Mouse (Mus musculus) megakaryocyte, embryonic 14.5 days (primary cell): ENCODE data around the gene Adig. TPM values are rescaled to one million over a fixed set of nuclear protein-coding genes. Genes with fewer than 3 reads are reported as not detected.

Source experiments
- H3K27me3 ChIP-seq: replicated peaks from 2 replicates; pipeline ENCODE3; 2012; ENCODE audit warnings: inconsistent platforms
- H3K36me3 ChIP-seq: replicated peaks from 2 replicates; pipeline ENCODE3; 2012; ENCODE audit warnings: low read length, inconsistent platforms, mixed read lengths
- H3K4me1 ChIP-seq: 2 replicates; pipeline ENCODE4 v1.6.1; 2012; ENCODE audit warnings: inconsistent platforms
- H3K4me3 ChIP-seq: replicated peaks from 2 replicates; pipeline ENCODE3; 2012; ENCODE audit warnings: moderate library complexity, mild to moderate bottlenecking, inconsistent platforms
- H3K9me3 ChIP-seq: 2 replicates; pipeline ENCODE4 v1.6.1; 2012; ENCODE audit warnings: inconsistent platforms
- FLI1 ChIP-seq: IDR thresholded peaks from 2 replicates; pipeline ENCODE4 v1.6.1; 2012; ENCODE audit warnings: low read length, inconsistent platforms, mixed read lengths
- GATA1 ChIP-seq: IDR thresholded peaks from 3 replicates; pipeline ENCODE4 v1.6.1; 2012; ENCODE audit warnings: mixed read lengths, low read length, inconsistent platforms, borderline replicate concordance
- polyA plus RNA-seq: library from polyadenylated mRNA; stranded (reverse); fragments of >175 nt; gene quantifications from 2 replicates; pipeline ENCODE4 v1.2.3, GENCODE M21; 2012; ENCODE audit warnings: low replicate concordance; ENCODE audit not compliant: insufficient read depth

Adig gene
- polyA plus RNA-seq: 0.37 TPM in 1 of 2 replicates, not detected in the other

DNA sequence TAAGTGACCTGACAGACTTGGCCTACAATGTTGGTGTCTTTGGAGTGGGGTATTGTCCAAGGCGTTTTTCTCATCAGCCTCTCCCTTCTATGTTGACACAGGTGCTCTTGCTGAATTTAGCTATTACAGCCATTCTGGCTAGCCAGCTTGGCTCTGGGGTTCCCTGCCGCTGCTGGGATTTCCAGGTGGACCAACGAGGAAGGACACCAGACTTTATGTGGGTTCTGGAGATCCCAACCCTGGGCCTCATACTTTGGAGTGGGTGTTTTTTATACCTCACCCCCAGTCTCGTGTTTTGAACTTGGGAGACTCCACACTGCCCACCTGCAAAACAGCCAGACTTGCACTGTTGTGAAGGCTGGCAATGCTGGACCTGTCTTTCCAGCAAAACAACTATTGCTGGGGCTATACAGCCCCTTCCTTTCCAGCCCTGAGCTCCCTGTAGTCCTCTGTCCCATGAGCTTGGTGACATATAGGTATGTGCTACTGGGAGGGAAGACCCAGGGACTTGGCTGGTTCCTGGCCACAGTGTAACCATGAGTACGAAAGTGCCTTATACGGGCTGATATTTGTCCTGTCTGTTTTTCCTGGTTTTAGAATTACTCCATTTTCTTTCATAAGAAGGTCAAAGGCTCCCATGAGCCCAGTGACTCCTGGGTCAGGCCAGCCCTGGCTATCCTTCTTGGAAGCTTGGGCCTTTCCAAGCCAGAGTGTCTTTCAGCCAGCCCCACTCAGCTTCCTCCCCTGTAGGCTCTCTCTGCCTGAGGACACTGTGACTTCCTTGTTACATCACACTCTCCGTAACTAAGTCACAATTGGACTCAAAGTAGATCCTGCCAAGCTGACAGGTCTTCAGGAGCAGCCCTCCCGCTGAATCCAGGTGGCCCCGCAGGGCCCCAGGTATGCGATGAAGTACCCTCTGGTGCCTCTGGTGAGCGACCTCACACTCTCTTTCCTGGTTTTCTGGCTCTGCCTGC is at the start of gene Adig:
Gene Adig (plus strand): TSS at position 777 of the 977 bp plus-strand sequence.
- no peak within 1 kb of the TSS for H3K4me3 ChIP-seq
- no peaks in the 10 kb centered on the region for H3K4me1 ChIP-seq
- peaks cover 33% of the 10 kb centered on the region for H3K36me3 ChIP-seq
- peaks cover 21% of the 10 kb centered on the region for H3K27me3 ChIP-seq
- H3K9me3 ChIP-seq: no peaks in the 10 kb centered on the region
- TF ChIP-seq FLI1: no peak
- TF ChIP-seq GATA1: no peak

DNA sequence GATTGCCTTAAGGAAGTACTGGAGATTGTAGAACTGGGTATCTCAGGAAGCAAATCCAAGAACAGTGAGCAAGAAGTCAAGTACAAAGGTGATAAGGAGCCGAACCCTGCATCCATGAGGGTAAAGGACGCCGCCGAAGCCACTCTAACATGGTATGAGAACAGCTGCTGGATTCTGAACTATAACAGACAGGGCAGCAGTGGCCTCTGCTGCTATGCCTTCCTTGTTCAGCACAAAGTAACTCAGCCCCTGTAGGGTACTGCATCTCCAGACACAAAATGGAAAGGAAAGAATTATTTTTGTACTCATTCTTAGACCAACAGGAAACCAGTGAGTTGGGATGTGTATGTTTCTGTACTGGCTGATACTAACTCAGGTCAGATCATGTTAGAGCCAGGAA is 46.0 kb upstream of the Adig start:
- H3K27me3 ChIP-seq: no peaks in the 10 kb centered on the region

DNA sequence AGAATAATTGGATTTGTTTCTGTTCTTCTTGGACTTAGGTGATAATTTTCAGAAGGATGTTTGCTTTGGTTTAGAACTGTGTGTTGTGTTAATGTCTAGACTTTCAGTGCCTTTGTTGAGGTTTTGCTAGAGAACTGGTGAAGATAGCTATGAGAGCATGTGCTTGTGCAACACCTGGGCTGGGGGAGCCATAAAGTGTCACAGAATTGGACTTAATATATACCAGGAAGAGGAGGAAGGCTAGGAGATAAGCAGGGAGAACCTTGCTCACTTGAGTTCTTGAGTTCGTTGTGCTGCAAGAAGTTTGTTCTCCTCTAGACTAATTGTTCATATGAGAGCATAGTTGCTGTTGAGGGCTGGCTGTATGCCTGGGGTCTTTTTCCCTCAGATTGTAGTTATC is 44.8 kb upstream of the Adig start:
- TF ChIP-seq FLI1: no peak
- no peak for TF ChIP-seq GATA1
- Histone ChIP-seq H3K9me3 (no peaks in the 10 kb centered on the region), H3K4me1 (peaks cover 15% of the 10 kb centered on the region; the same call in 1 of the 2 replicates), H3K36me3 (peaks cover 93% of the 10 kb centered on the region), H3K4me3 (no peak overlapping the region), H3K27me3 (no peaks in the 10 kb centered on the region)

More for the DNA sequence above, 46.0 kb upstream of the Adig start:
- no peak for TF ChIP-seq GATA1
- TF ChIP-seq FLI1: no peak
- H3K9me3 ChIP-seq: no peaks in the 10 kb centered on the region
- no peak overlapping the region for H3K4me3 ChIP-seq
- H3K36me3 ChIP-seq: peaks cover 93% of the 10 kb centered on the region
- H3K4me1 ChIP-seq: peaks cover 15% of the 10 kb centered on the region; the same call in 1 of the 2 replicates

DNA sequence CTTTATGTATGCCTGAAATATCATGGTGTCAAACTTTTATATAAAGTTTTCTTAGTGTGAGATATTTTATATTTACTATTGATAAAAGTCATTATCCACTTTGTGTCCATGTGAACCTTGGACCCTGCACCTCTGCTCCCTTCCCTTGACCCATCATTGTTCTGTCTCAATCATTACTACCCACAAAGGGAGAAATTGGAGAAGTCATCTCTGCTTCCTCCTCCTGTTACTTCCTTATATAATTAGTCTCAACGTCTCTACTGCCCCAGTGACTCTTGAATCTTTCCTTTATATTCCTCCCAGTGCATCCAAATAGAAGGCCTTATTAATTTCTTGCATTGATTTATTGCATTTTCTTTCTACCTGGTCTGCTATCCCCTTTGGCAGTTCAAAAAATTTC is 40.0 kb upstream of the Adig start:
- no peaks in the 10 kb centered on the region for H3K27me3 ChIP-seq
- H3K9me3 ChIP-seq: no peaks in the 10 kb centered on the region
- 0 out of 2 replicates have a peak, but pooled peaks cover 3% of the 10 kb centered on the region for H3K4me1 ChIP-seq
- TF ChIP-seq GATA1 (no peak), FLI1 (no peak)
- peaks cover 95% of the 10 kb centered on the region for H3K36me3 ChIP-seq
- no peak overlapping the region for H3K4me3 ChIP-seq

DNA sequence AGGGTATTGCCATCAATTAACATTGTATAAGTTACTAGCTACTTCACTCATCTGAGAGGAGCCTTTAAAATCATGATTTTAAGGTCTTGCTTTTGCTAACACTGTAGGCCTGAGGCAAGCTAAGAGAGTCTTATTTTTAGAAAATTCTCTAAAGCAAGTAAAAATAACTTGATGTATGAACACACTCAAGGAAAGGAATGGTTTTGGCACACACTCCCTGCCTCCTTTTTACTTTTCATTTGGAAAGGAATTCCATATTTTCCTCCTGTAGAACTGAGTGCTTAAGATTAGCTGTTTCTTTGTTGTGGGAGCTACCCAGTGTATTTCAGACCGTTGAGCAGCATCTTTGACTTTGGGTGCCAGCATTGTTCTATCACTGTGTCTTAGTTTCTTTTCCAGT is 28.3 kb upstream of the Adig start:
- Histone ChIP-seq H3K4me1 (no peaks in the 10 kb centered on the region), H3K36me3 (peaks cover 92% of the 10 kb centered on the region), H3K4me3 (no peak overlapping the region), H3K9me3 (no peaks in the 10 kb centered on the region), H3K27me3 (no peaks in the 10 kb centered on the region)
- TF ChIP-seq GATA1 (no peak), FLI1 (no peak)

DNA sequence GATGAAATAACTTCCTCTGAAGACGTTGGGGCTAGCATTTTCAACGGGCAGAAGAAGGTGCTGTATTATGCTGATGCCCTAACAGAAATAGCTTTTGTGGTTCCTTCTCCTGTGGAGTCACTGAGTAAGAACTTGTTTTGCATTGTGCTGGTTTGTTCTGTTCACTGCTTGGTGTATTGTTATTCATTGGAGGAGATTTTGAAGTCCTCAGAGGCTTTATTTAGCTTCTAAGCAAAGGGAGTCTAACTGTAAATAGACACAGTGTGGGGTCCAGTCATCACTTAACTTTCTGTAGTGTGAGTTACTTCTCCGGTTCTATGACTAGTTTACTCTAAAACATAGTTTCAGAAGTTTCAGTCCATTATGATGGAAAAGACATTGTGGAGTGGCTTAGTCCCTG is 24.8 kb upstream of the Adig start:
- TF ChIP-seq FLI1 (no peak), GATA1 (no peak)
- H3K9me3 ChIP-seq: no peaks in the 10 kb centered on the region
- H3K36me3 ChIP-seq: peaks cover 98% of the 10 kb centered on the region
- H3K4me3 ChIP-seq: no peak overlapping the region
- no peaks in the 10 kb centered on the region for H3K27me3 ChIP-seq
- no peaks in the 10 kb centered on the region for H3K4me1 ChIP-seq

DNA sequence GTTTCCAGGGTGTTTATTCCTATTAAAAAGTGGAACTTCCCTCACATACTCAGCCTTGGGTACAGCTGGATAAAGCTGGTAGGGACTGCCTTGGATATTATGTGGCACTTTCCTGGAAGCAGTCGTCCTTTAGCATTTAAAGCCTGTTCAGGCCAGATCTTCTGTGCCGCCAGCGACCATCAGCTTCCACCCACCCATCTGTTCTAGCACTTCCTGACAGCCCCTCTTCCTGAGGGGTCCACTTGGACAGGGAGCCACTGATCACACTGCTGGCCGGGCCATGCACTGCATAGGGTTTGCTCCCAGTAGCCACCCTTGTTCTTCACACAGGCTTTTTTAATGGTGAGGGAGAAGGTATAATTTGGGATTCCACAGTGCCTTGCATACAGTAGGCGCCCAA is 4.0 kb upstream of the Adig start:
- TF ChIP-seq FLI1 (no peak), GATA1 (no peak)
- H3K36me3 ChIP-seq: peaks cover 69% of the 10 kb centered on the region
- no peaks in the 10 kb centered on the region for H3K9me3 ChIP-seq
- H3K27me3 ChIP-seq: no peaks in the 10 kb centered on the region
- no peak overlapping the region for H3K4me3 ChIP-seq
- H3K4me1 ChIP-seq: no peaks in the 10 kb centered on the region

DNA sequence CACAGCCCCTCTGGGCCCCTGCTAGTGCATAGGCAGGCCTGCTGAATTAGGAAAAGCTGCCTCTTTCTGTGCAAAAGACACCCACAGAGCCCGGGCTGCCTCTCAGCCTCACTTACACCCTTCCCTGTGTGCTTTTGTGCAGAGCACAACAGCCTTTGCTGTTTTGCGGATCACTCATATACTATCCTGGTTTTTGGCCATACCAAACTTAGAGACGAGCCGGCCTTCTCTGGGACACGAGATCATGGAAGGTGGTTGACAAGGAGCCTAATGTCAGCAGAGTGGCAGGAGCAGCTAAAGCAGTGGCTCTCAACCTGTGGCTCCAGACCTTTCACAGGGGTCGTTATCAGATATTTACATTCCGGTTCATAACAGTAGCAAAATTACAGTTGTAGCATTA is 814 bp downstream of the Adig start:
- H3K9me3 ChIP-seq: no peaks in the 10 kb centered on the region
- peaks cover 26% of the 10 kb centered on the region for H3K27me3 ChIP-seq
- H3K4me3 ChIP-seq: no peak overlapping the region
- TF ChIP-seq FLI1 (no peak), GATA1 (no peak)
- H3K4me1 ChIP-seq: no peaks in the 10 kb centered on the region
- H3K36me3 ChIP-seq: peaks cover 22% of the 10 kb centered on the region

DNA sequence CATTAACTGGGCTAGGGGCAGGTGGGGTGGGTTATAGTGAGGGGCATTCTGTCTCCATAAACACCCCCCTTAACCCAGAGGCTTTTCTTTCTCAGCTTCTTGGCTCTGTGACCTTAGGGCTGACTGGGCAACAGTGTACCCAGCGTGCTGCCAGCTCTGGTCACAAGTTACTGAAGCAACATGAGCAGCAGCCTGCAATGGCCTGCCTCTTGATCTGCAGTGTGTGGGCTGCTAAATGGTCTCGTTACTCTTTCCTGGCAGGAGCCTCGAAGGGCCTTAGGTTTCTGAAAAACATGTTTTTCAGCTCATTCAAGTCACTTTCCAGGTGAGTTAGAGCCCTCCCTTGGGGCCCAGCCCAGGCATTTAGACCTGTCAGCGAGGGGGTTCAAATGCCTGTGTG is 1.3 kb downstream of the Adig start:
- no peak for TF ChIP-seq GATA1
- TF ChIP-seq FLI1: no peak
- no peaks in the 10 kb centered on the region for H3K4me1 ChIP-seq
- peaks cover 27% of the 10 kb centered on the region for H3K27me3 ChIP-seq
- no peaks in the 10 kb centered on the region for H3K9me3 ChIP-seq
- peaks cover 17% of the 10 kb centered on the region for H3K36me3 ChIP-seq
- no peak overlapping the region for H3K4me3 ChIP-seq

DNA sequence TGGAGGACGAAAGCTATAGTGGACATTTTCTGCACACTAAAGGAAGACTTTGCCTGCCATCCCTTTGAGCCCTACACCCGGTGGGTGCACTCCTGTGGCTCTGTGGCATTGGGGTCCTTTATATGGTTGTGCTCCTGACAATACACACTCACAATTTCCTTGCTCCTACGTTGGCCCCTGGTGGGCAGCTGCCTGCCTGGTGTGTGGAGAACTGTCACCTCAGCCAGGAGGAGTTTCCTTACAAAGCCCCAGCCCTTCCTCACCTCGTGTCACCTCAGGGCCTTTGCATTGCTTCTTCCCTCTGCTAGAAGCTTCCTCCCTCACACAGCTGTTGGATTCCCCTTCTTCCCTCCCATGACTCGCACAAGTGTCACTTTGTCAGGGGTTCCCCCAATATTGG is 4.1 kb downstream of the Adig start:
- Histone ChIP-seq H3K4me3 (no peak overlapping the region), H3K27me3 (peaks cover 37% of the 10 kb centered on the region), H3K36me3 (no peaks in the 10 kb centered on the region), H3K9me3 (peaks cover 2% of the 10 kb centered on the region), H3K4me1 (no peaks in the 10 kb centered on the region)
- TF ChIP-seq FLI1 (no peak), GATA1 (no peak)
